Mouse (Mus musculus) left cerebral cortex, adult 11 months (tissue): Measurements from ENCODE around the gene Pex6.
"Not testable (repeated sequence)": the region's sequence is repeated elsewhere in the genome, so short reads cannot be mapped to it uniquely, and the experiment has no call there.

Experiments
- DNase-seq: peaks from one replicate; pipeline ENCODE4 v3.0.0; 2022; ENCODE audit warnings: low spot score

The Pex6 gene

DNA sequence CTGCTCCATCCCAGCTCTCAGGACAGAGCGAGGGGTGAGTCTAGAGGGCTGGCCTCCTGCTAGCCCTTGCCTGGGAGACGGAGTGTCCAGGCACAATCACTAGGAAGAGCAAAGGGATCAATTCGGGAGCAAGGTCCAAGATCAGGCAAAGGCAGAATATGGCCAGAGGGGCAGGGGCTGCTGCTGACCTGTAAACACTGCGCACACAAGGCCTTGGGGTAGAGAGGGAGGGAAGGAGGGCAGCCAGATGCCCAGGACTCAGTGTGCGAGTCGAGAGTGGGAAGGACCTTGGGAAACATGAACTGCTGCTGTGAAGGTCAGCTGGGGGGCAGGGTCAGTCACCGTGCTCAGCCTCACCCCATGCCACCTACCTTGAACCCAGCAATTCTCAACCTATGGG lies 24.0 kb downstream of the Pex6 start:
- DNase-seq: no peak

DNA sequence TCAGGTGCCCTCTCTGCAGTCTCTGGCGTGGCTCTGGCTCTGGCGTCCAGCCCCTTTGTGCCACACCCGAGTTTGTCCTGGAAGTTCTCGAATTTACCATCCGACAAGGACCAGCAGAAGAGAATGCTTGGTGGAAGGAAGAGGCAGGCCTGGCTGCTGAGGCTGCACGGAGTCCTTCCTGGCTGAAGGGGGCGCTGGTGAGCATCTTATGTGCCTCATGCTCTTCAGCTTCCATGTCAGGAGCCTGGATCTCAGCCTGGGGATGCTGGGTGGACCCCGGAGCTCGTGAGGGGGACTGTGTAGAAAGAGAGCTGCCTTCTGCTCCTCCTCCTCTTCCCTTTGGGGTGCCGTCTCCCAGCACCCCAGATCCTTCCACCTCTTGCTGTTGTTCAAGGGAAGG lies 24.9 kb downstream of the Pex6 start:
- DNase-seq: no peak

DNA sequence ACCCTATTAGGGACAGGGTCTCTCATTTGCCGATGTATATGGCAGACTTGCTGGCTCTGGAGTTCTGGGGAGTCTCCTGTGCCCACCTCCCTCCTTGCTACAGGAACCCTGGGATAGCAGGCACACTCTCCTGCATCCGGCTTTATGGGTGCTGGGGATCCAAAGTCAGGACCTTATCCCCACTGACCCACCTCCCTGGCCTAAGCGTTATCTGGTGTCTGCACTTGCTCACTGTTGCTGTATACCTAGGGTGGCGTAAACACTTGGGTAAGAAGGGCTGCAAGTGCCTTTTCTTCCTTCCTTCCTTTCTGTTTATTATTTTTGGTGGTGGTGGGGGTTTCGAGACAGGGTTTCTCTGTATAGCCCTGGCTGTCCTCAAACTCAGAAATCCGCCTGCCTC lies 30.0 kb downstream of the Pex6 start:
- no peak for DNase-seq

DNA sequence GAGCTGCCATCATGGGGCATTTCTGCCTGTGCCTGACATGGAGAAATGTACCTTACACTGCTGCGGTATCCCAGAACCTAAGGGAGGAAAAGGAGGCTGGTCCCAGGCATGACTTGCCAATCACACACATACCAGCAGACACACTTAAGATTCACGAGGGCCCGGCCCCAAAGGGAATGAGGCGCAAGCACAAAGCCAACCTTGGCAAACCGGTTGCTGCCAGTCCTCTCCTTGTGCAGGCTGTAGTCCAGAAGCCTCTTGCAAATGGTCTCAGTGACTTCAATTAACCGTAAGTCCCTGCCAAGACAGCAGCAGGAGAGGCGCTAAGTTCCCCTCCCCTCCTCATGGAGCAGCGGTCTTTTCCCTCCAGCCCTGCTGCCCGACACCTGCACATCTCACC lies 31.7 kb downstream of the Pex6 start:
- DNase-seq: no peak

DNA sequence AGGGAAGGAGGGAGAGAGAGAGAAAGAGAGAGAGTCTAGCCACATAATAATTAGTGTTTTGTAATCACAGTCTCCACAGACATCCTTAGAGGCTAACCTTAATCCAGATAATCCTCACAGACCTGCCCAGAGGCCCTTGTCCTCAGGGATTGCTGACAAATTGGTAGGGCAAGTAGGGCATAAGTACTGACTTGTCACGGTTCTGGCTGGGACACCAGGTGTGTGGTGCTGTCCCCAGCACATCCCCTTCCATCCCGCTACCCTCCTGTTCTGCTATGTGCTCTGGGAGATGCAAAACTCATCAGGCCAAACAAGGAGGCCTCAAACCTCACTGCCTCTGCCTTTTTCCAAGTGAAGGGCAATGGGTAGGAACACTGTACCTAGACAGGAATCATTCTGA lies 34.2 kb downstream of the Pex6 start:
- DNase-seq: no peak

DNA sequence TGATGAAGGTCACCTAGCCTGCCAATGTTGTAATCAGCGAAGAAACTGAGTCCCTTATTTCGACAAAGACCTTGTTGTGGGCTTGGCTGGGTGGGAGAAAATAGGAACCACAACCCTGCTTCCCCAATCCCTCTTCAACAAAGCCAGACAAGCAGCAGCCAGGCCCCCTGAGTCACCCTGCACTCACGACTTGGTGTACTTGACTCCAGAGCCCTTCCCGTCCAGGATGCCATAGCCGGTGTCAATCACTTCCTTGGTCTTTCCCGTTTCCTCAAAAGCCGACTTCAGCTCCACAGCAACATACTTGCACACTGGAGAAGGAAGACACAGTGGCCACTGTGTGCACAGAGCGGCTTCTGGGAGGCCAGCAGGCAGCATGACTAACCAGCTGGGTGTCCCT lies 36.0 kb downstream of the Pex6 start:
- DNase-seq: no peak

DNA sequence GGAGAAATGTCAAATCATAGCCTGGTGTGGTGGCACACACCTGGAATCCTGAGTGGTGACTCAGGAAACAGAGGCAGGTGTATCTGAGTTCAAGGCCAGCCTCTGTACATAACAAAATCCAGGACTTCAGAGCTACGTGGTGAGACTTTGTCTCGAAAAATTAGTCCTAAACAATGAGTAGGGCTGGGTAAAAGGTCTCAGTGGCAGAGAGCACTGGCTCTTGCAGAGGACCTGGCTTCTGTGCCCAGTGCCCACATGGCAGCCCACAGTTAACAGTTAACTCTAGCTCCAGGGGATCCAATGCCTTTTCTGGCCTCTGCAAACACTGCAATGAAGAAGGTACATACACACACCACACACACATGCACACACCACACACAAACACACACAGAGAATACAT lies 36.5 kb downstream of the Pex6 start:
- DNase-seq: no peak

DNA sequence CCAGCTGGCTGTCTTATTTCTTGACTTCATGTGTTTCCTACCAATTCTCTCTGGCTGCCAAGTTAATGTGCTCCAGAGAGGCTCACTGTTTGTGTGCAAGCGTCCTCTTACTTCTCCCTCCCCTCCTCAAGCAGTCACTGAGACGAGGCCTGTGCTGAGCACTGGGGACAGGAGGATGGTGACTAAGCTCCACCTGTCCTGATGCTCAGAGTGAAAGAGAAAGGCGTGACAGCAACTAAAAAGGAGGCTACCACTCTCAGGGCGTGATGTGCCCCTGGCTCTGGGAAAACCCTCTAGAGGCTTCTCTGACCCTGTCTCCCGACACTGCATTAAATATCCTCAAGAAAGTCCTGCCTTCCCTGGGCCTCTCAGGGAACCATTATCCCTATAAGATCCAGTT lies 38.0 kb downstream of the Pex6 start:
- no peak for DNase-seq

DNA sequence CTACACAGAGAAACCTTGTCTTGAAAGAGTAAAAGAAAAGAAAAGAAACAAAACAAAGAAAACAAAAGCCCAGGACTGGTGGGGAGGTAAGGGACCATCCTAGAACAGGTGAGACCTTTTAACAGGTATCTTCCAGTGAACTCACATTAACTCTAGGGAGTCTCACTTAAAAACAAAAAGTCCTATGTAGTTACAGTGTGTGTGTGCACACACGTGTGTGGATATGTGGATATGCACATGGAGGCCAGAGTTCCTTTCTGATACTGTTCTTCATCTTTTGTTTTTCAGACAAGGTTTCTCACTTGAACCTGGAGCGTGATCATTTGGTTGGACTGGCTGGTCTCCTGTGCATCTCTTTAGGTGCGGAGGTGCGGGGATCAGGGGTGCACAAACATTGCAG lies 39.3 kb downstream of the Pex6 start:
- DNase-seq: no peak

DNA sequence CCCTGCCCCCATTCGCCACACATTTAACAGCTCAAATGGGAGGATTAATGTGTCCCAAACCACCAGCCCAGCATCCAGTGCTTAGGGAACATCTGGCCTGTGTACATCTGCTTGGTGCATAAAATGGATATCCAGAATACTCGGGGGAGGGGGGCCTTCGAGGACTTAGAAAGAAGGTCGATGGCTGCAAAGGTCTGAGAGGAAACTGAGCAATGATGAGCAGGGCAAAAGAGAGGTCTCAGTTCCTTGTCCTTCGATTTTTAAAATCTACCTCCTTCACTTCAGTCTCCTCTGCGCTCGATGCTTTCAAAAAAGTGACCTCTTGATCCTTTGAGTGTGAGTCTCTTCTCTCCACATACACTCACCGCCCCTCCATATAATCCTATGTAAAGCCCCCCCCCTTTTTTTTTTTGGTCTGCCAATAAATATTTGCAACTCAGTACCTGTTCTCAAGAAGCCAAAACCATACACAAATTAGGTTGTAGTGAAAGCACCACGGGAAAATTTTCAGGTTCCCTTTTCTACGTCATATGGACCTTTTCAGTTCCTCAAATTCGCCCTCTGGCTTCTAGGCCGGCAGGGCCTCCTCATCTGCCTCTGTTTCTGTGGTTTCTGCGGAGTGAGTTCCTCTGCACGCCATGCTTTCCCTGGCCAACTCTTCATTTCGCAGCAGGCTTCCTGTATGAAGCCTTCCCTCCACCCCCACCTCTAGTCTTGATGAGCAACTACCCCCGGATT lies 40.0 kb downstream of the Pex6 start:
- peak; percentile 58 for DNase-seq

DNA sequence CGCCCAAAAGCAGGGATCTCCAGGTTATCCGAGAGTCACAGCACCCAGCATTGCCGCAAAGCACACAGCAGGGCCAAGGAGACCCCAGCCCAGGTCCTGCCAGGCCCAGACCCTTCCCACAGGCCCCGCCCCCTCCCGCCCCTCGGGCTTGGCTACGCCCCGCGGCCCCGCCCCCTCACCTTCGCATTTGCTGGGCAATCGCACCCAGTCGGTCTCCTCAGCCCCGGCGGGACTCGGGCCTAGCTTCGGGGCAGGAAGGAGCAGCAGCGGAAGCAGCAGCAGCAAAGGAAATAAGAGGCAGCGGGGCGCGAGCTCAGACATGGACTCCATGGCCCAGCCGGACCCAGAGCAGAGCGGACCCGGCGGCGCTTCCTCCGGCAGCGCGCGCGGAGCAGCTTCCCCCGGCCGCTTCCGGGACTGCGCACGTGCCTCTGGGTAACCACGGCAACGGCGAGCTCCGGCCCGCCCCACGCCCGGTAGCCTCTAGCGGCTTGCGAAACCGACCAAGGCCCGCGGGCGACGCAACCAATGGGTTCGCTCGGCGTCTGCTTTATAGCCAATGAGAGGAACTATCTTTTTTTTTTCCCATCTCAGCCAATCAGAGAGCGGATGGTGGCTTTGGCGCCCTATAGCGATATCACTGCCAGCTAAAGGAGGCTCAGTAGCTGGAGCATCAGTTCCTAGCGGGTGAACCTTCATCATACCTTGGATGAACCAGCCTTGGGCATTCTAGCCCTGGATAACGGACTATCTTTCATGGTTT lies 40.7 kb downstream of the Pex6 start, which contains the start of gene Cnpy3:
TSS of gene Cnpy3 (minus strand) at position 421 of the 763 bp plus-strand sequence.
- DNase-seq: peak; percentile 96

DNA sequence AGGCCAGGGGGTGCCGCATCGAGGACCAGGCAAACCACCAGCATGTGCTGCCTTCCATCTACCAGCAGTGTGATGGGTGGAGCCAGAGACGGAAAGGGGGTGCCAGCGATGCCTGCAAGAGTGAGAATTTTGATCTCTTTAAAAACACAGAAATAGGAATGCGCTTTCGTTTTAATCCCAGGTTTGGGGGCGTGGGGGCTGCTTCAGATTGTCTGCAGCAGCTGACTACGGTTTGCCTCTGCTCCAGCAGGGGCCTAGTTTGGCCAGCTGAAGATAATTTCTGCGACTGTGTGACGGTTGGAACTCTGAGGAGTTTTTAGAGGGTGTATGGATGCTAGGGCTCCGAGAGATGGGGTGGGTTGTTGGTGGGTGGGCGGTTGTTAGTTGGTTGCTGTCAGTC lies 47.5 kb downstream of the Pex6 start:
- DNase-seq: no peak

DNA sequence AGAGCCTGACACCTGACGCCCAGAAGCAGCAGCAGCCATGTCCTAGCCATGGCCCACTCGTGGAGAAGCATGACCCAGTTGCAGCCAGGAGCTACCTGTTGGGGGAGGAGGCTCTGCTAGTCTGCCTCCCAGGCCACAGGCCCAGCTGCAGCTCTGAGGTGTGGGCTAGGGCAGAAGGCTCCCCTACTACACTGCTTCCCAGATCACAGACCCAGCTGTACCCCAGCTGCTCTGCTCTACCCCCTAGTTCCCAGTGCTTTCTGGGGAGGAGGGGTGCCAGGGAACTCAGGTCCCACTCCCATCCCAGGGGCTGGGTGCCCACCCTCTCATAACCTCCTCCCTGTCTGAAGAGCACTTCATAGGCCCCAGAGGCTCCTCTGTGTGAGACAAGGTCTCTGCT lies 52.3 kb downstream of the Pex6 start, which contains the start of gene Ptcra:
TSS of gene Ptcra (minus strand) at position 169 of the 400 bp plus-strand sequence.
- no peak for DNase-seq

DNA sequence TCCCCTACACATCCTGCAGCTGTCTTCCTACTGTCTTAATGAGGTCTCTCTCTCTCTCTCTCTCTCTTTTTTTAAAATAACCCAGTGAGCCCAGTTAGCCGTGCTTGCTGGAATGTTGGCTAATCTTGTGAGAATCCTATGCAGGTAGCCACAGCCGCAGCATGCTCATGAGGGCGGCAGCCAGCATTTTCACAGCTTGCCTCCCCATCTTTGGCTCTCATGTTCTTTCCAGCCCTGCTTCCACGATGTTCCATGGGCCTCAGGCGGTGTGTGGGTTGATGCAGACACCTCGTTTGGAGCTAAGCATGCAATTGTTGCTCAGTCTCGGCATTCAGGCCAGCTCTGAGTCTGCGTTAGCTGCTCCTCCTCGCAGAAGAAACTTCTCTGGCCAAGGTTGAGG lies 53.7 kb downstream of the Pex6 start:
- not testable (repeated sequence) for DNase-seq

DNA sequence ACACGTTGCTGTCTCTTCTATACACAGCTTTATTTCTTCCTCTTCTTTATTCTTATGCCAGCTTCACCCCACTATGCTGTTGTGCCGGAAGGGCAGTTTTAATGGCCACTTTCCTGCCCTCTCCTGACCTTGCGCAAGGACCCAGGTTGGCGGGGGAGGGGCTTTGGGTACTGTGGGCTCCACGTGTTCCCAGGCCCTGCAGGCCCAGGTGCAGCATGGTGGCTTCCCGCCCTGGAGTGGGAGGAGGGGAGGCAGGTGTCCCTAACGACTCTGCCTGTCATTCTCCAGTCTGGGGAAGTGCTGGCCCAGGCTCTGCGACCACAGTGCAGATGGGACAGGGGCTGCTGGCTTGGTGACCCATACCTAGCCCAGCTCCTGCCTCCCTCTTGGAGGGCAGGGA lies 56.6 kb downstream of the Pex6 start:
- DNase-seq: no peak

DNA sequence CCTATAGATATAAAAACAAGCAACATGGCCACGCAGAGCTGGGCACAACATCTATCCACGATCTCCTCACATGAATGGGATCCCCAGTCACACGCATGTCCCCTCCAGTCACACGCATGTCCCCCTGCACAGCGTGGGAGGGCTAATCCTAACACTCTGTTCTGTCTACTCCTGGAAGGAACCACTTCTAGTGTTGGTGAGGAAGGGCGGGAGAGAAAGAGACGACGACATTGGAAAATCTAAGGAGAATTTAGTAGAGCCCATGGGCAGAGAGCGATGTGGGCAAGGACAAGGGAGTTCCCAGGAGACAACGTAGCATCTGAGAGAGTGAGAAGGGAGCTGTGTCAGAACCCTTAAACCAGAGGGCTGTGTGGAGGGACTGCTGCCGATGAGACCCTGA lies 59.3 kb downstream of the Pex6 start:
- no peak for DNase-seq

DNA sequence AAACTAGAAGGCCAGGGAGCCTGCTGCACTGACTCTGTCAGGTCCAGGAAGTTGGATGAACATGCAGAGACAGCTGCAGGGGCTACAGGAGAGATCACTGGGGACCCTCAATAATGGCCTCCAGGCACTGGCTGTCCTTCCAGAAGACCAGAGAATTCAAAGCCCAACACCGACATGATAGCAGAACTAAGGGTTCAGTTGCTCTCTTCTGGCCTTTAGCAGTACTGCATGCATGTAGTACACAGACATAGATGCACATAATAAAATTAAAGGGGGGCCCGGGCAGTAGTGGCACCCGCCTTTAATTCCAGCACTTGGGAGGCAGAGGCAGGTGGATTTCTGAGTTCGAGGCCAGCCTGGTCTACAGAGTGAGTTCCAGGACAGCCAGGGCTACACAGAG lies 59.8 kb downstream of the Pex6 start:
- DNase-seq: no peak

DNA sequence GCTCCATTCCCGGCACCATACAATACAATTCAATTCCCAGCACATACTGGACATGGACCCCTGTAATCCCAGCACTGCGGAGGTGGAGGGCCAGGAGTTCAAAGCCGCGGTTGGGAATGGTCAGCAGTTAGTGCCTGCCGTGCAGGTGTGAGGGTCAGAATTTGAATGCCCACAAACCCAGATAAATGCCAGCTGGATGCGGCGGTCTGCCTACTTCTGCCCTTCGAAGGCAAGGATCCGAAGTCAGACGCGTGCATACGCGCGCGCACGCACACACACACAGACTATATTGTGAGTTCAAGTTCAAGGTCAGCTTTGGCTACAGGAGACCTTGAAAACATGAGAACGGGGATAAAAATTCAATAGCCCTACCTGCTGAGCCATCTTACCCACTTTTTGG lies 60.4 kb downstream of the Pex6 start:
- no peak for DNase-seq

DNA sequence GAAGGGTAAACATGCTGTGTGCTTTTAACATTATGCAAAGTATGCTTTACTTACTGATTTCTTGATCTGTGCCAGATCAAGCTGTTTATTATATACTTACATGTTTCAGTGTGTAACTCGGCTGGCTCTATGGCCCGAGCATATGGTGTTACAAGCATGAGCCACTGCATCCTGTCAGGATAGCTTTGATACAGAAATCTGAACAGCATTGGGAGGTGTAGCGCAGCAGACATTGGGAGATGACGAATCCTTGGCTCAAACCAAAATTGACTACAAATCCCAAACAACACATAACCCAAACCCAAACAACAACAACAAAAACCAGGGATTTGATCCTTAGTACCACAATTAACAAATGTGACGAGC lies 60.8 kb downstream of the Pex6 start:
- DNase-seq: no peak

DNA sequence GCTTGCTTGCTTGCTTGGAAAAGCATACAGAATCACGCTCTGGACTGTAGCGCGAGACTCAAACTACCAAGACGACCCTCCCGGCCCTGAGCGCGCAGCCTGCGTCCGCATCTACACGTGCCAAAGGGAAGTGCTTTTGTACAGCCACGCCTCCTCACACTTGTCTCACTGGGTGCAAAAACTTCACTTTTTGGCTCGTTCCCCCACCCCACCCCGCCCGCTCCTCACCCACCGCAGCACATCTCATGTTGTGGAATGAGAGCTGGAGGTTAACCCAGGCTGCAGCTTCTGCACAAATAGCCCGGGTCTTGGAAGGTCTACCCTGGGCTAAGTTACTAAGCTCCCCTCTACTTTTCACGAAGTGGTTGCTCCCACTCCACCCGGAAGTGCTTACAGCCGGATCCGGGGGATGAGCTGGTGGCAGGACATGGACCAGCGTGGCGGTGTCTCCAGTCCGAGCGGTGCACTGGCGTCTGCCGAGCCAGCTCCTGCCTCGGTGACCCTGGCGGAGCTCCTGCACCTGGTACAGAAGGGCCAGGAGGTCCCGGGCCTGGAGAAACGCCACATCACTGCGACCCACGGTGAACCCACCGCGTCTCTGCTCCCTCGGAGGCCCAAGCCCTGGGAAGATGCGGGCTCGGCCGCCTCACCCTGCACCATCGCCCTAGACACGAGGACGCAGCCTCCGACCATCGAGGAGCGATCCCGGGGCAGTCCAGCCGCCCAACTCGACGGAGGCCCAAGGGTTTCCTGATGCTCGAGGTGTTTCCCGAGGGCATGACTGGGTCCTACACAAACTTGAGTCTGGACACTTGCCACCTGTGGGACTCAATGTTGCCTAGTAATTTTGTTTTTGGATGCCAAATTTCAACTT lies 61.4 kb downstream of the Pex6 start, which contains the start of gene 2310039H08Rik:
TSS of gene 2310039H08Rik (plus strand) at position 232 of the 874 bp plus-strand sequence.
- DNase-seq: peak; percentile 72

DNA sequence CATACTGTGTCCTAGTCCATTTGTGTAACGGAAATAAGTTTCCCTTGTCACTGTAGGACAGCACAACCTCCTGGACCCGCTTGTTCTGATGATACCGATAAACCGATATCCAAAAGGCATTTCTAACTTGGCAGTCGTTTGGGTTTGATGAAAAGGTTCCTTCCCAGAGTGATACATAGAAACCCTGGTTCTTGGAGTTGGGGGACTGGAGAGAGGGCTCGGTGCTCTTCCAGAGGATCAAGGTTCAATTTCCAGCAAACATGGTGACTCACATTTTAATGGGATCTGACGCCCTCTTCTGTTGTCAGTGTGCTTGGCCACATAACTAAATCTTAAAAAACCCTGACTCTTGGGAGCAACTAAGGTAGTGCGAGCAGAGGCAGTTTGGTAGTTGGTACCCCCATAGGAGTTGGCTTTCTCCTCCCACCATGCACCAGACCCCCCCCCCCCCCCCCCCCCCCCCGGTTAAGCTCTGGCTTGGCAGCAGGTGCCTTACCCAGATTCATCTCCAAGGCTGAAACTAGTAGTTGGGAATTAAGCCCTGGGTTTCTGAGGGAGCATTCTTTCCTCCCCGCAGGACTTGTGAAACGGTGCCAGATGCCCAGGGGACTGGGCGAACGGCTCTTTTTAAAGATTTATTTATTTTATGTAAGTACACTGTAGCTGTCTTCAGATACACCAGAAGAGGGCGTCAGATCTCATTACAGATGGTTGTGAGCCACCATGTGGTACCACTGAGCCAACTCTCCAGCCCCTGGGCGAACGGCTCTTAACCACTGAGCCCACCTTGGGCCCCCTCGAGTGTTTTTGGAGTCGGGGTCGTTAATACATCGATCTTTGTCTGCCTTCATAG lies 62.2 kb downstream of the Pex6 start:
- no peak for DNase-seq

DNA sequence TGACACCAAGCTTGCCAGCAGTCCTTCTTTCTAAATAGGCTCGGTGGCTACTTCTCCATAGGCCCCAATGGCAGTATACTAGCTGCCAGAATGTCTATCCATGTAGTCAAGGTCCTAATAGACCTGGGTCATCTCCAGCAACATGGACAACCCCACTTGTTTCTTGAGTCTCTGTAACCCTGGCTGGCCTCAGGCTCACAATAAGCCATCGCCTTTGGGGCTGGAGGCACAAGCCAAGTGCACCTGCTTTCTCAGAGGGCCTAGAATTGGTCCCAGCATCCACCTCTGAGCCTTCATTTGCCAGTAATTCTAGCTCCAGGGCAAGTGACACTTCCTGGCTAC lies 62.8 kb downstream of the Pex6 start:
- DNase-seq: no peak
